Mouse (Mus musculus) left cerebral cortex, adult 8-10 months (tissue): ENCODE data around the gene Asb16. TPM values are rescaled to one million over a fixed set of nuclear protein-coding genes. Genes with fewer than 3 reads are reported as not detected.

ENCODE experiments used
- microRNA-seq, 2 experiments: library from miRNA; unstranded; fragments of <30 nt; microRNA quantifications; one replicate each; pipeline ENCODE4 v1.2.0; 2022
- total RNA-seq, 4 experiments: library from RNA; stranded (reverse); gene quantifications; 2 replicates each; pipeline ENCODE4 v1.2.4; 2022

Gene Asb16
- total RNA-seq, 4 experiments from 2014 or later: 2.8 to 3.7 (median 3.3) TPM

Small RNAs within 50 kb of the gene (microRNA-seq; reads per million reads assigned to microRNA genes)
- 2.1 to 2.2 reads per million in 2 experiments for gene Mir8101

Other genes with a start within 250 kb of the Asb16 start
- gene Mpp3, start 240.3 kb upstream of the Asb16 start, total RNA-seq: 10 to 100 TPM; 73.8 to 85.2 (median 77.1) TPM
- gene Cd300lg, start 227.2 kb upstream of the Asb16 start, total RNA-seq: under 1 TPM in 3 of 4 experiments, not detected in 1; 0.15 to 0.18 (median 0.17) TPM
- 100 to 1,000 TPM; 126 to 142 (median 135) TPM for gene Mpp2, start 180.2 kb upstream of the Asb16 start, total RNA-seq
- gene Ppy, start 167.4 kb upstream of the Asb16 start, total RNA-seq: not detected
- not detected for gene Pyy, start 160.9 kb upstream of the Asb16 start, total RNA-seq
- gene Nags, start 123.2 kb upstream of the Asb16 start, total RNA-seq: under 1 TPM in 1 of 4 experiments, not detected in 3; 0.18 TPM
- 10 to 100 TPM; 19.4 to 27.6 (median 20.2) TPM for gene Tmem101, start 112.3 kb upstream of the Asb16 start, total RNA-seq
- gene Lsm12, start 83.4 kb upstream of the Asb16 start, total RNA-seq: 10 to 100 TPM; 52.8 to 55.3 (median 53.9) TPM
- gene G6pc3, start 79.1 kb upstream of the Asb16 start, total RNA-seq: 10 to 100 TPM; 65.4 to 78.4 (median 75.2) TPM
- gene Hdac5, start 38.6 kb upstream of the Asb16 start, total RNA-seq: 100 to 1,000 TPM; 245 to 275 (median 254) TPM
- 1 to 10 TPM in 3 of 4 experiments, under 1 TPM in 1; 0.76 to 1.6 (median 1.4) TPM for gene BC030867, start 19.9 kb upstream of the Asb16 start, total RNA-seq
- 10 to 100 TPM; 62.1 to 70.6 (median 65.6) TPM for gene Tmub2, start 16.2 kb downstream of the Asb16 start, total RNA-seq
- 100 to 1,000 TPM; 202 to 218 (median 208) TPM for gene Atxn7l3, start 27.9 kb downstream of the Asb16 start, total RNA-seq
- gene Ubtf, start 51.0 kb downstream of the Asb16 start, total RNA-seq: 100 to 1,000 TPM; 102 to 118 (median 113) TPM
- under 1 TPM in 3 of 4 experiments, not detected in 1; 0.08 to 0.41 (median 0.24) TPM for gene Slc4a1, start 97.5 kb downstream of the Asb16 start, total RNA-seq
- gene Rundc3a, start 124.7 kb downstream of the Asb16 start, total RNA-seq: 100 to 1,000 TPM; 433 to 468 (median 439) TPM
- gene Slc25a39, start 139.2 kb downstream of the Asb16 start, total RNA-seq: 10 to 100 TPM; 64.1 to 75.4 (median 68.9) TPM
- 100 to 1,000 TPM in 2 of 4 experiments, 10 to 100 TPM in 2; 51.6 to 142 (median 80.2) TPM for gene Grn, start 161.6 kb downstream of the Asb16 start, total RNA-seq
- gene Fam171a2, start 178.9 kb downstream of the Asb16 start, total RNA-seq: 100 to 1,000 TPM in 2 of 4 experiments, 10 to 100 TPM in 2; 88.3 to 104 (median 96.8) TPM
- gene Itga2b, start 201.4 kb downstream of the Asb16 start, total RNA-seq: 1 to 10 TPM; 2.2 to 7.8 (median 3.2) TPM